Mouse (Mus musculus) spleen, adult 2 months (tissue): ENCODE measurements at regions not wholly inside any gene's neighbourhood (a gene's known extent, or its start where the extent isn't known, plus 50 kb on each side); places are given as distances from the start of the nearest gene placed in this dataset.

ENCODE experiments used
- CTCF ChIP-seq: fragments of 200-500 bp; IDR thresholded peaks from 2 replicates; pipeline ENCODE4 v1.5.1; 2011; ENCODE audit warnings: mild to moderate bottlenecking, inconsistent platforms; ENCODE audit not compliant: insufficient read depth, insufficient read length, insufficient replicate concordance; ENCODE audit errors: extremely low read depth
- POLR2A ChIP-seq: fragments of 200-500 bp; IDR thresholded peaks from 2 replicates; pipeline ENCODE4 v1.6.1; 2011; ENCODE audit warnings: low read depth, low read length, inconsistent platforms

GRCm38 (mm10) chr8:115565768-115566167, 141.8 kb downstream of the Maf start:
- TF ChIP-seq CTCF (no peak), POLR2A (no peak)
